Mouse (Mus musculus) stomach, embryonic 14.5 days (tissue): ENCODE measurements around the gene Aifm2. TPM values are rescaled to one million over a fixed set of nuclear protein-coding genes. Genes with fewer than 3 reads are reported as not detected.

ENCODE experiments used
- ATAC-seq: fragments of 200-750 bp; cut with Nextera tagmentation; 2 replicates; pipeline ENCODE4 v1.8.0; 2017; ENCODE audit warnings: low read depth, moderate TSS enrichment; ENCODE audit not compliant: insufficient number of reproducible peaks, insufficient read depth, low FRiP score
- H3K27ac ChIP-seq: fragments of 300-500 bp; sonication (generic); 2 replicates; pipeline ENCODE4 v1.5.1; 2014; ENCODE audit warnings: mild to moderate bottlenecking, low read length, moderate library complexity, mixed read lengths
- H3K27me3 ChIP-seq: fragments of 300-500 bp; sonication (generic); 2 replicates; pipeline ENCODE4 v1.6.1; 2014; ENCODE audit warnings: low read length, control low read depth, mixed read lengths; ENCODE audit not compliant: control insufficient read depth, insufficient read depth
- H3K36me3 ChIP-seq: fragments of 300-500 bp; sonication (generic); 2 replicates; pipeline ENCODE4 v1.6.1; 2014; ENCODE audit warnings: mild to moderate bottlenecking, control low read depth, low read length, moderate library complexity, mixed read lengths; ENCODE audit not compliant: control insufficient read depth, insufficient read depth
- H3K4me1 ChIP-seq: fragments of 300-500 bp; sonication (generic); 2 replicates; pipeline ENCODE4 v1.6.1; 2014; ENCODE audit warnings: low read length, control low read depth, mixed read lengths; ENCODE audit not compliant: control insufficient read depth, insufficient read depth
- H3K4me2 ChIP-seq: fragments of 300-500 bp; sonication (generic); replicated peaks from 2 replicates; pipeline ENCODE4 v1.6.1; 2014; ENCODE audit warnings: low read depth, low read length, control low read depth
- H3K4me3 ChIP-seq: fragments of 300-500 bp; sonication (generic); 2 replicates; pipeline ENCODE4 v1.5.1; 2014; ENCODE audit warnings: low read depth, low read length, control low read depth
- H3K9ac ChIP-seq: fragments of 300-500 bp; sonication (generic); replicated peaks from 2 replicates; pipeline ENCODE4 v1.6.1; 2014; ENCODE audit warnings: low read depth, mild to moderate bottlenecking, control low read depth, low read length, moderate library complexity, mixed read lengths
- H3K9me3 ChIP-seq: fragments of 300-500 bp; sonication (generic); 2 replicates; pipeline ENCODE4 v1.6.1; 2016; ENCODE audit warnings: low read depth, low read length, control low read depth; ENCODE audit not compliant: control insufficient read depth
- WGBS: fragments of 180-500 bp; shearing (Covaris S2); extraction: QIAGEN DNeasy Blood & Tissue Kit; methylation state at CpG from one replicate; pipeline ENCODE4 v1.1.7; 2014; 5-methylcytosine and 5-hydroxymethylcytosine counted together
- polyA plus RNA-seq: library from polyadenylated mRNA; unstranded; fragments of >200 nt; fragmentation: Nextera tagmentation; extraction: Ambion mirVana; gene quantifications from 2 replicates; pipeline ENCODE4 v1.2.1, GENCODE M21; 2014

The Aifm2 gene
- polyA plus RNA-seq, 1 experiment from 2014 or later, result 17.2 TPM

- Histone ChIP-seq H3K4me3 (no peak overlapping the region), H3K9ac (no peak overlapping the region), H3K9me3 (no peaks in the 10 kb centered on the region), H3K4me2 (no peak overlapping the region), H3K4me1 (no peaks in the 10 kb centered on the region), H3K36me3 (no peaks in the 10 kb centered on the region), H3K27me3 (no peaks in the 10 kb centered on the region), H3K27ac (no peak overlapping the region)
- no peak for ATAC-seq
- WGBS, result 69% methylated on average over 3 of the region's 3 CpGs
Measured at GRCm38 (mm10) chr10:61722215-61722614, 7.2 kb downstream of the Aifm2 start.

- Histone ChIP-seq H3K27me3 (no peaks in the 10 kb centered on the region), H3K4me1 (no peaks in the 10 kb centered on the region), H3K27ac (no peak overlapping the region), H3K36me3 (no peaks in the 10 kb centered on the region), H3K4me3 (no peak overlapping the region), H3K9ac (no peak overlapping the region), H3K9me3 (no peaks in the 10 kb centered on the region), H3K4me2 (no peak overlapping the region)
- no peak for ATAC-seq
- WGBS, result 69% methylated on average over 6 of the region's 6 CpGs
Measured at GRCm38 (mm10) chr10:61723271-61723670, 8.2 kb downstream of the Aifm2 start.

- no peak overlapping the region for H3K4me2 ChIP-seq
Measured at GRCm38 (mm10) chr10:61729181-61729580, 14.1 kb downstream of the Aifm2 start.

GRCm38 (mm10) chr10:61730171-61730570 lies 15.1 kb downstream of the Aifm2 start:
- Histone ChIP-seq H3K4me2 (no peak overlapping the region), H3K9ac (no peak overlapping the region), H3K36me3 (no peaks in the 10 kb centered on the region), H3K4me1 (no peaks in the 10 kb centered on the region), H3K9me3 (no peaks in the 10 kb centered on the region), H3K27ac (no peak overlapping the region), H3K4me3 (no peak overlapping the region), H3K27me3 (no peaks in the 10 kb centered on the region)
- 94% methylated on average over 6 of the region's 6 CpGs for WGBS
- ATAC-seq, result no peak

More at GRCm38 (mm10) chr10:61729181-61729580, 14.1 kb downstream of the Aifm2 start:
- H3K9ac ChIP-seq, result no peak overlapping the region
- H3K27me3 ChIP-seq, result no peaks in the 10 kb centered on the region
- no peak overlapping the region for H3K27ac ChIP-seq
- no peaks in the 10 kb centered on the region for H3K4me1 ChIP-seq
- no peak overlapping the region for H3K4me3 ChIP-seq
- no peaks in the 10 kb centered on the region for H3K9me3 ChIP-seq
- 51% methylated on average over 11 of the region's 11 CpGs for WGBS
- ATAC-seq, result no peak
- no peaks in the 10 kb centered on the region for H3K36me3 ChIP-seq

- Histone ChIP-seq H3K9me3 (no peaks in the 10 kb centered on the region), H3K4me2 (no peak overlapping the region), H3K27me3 (no peaks in the 10 kb centered on the region), H3K36me3 (peaks cover 16% of the 10 kb centered on the region), H3K4me1 (no peaks in the 10 kb centered on the region), H3K9ac (no peak overlapping the region), H3K4me3 (no peak overlapping the region), H3K27ac (no peak overlapping the region)
- WGBS, result 41% methylated on average over 3 of the region's 3 CpGs
- no peak for ATAC-seq
Measured at GRCm38 (mm10) chr10:61734377-61734776, 19.3 kb downstream of the Aifm2 start.

- Histone ChIP-seq H3K27ac (no peak overlapping the region), H3K27me3 (no peaks in the 10 kb centered on the region), H3K9ac (no peak overlapping the region), H3K4me1 (no peaks in the 10 kb centered on the region), H3K4me3 (no peak overlapping the region), H3K36me3 (peaks cover 31% of the 10 kb centered on the region), H3K4me2 (no peak overlapping the region), H3K9me3 (no peaks in the 10 kb centered on the region)
- no peak for ATAC-seq
- WGBS, result 62% methylated on average over 10 of the region's 10 CpGs
Measured at GRCm38 (mm10) chr10:61736671-61737078, 21.6 kb downstream of the Aifm2 start.

GRCm38 (mm10) chr10:61737537-61737936 lies 22.5 kb downstream of the Aifm2 start:
- Histone ChIP-seq H3K27ac (no peak overlapping the region), H3K4me2 (no peak overlapping the region), H3K4me1 (no peaks in the 10 kb centered on the region), H3K4me3 (no peak overlapping the region), H3K9me3 (no peaks in the 10 kb centered on the region), H3K27me3 (no peaks in the 10 kb centered on the region), H3K36me3 (peaks cover 35% of the 10 kb centered on the region), H3K9ac (no peak overlapping the region)
- ATAC-seq, result no peak
- 87% methylated on average over 1 of the region's 1 CpGs for WGBS

GRCm38 (mm10) chr10:61738126-61738525 lies 23.1 kb downstream of the Aifm2 start:
- Histone ChIP-seq H3K4me1 (no peaks in the 10 kb centered on the region), H3K27ac (no peak overlapping the region), H3K9me3 (no peaks in the 10 kb centered on the region), H3K36me3 (peaks cover 41% of the 10 kb centered on the region), H3K9ac (no peak overlapping the region), H3K4me3 (no peak overlapping the region), H3K4me2 (no peak overlapping the region), H3K27me3 (no peaks in the 10 kb centered on the region)
- WGBS, result 92% methylated on average over 4 of the region's 4 CpGs
- no peak for ATAC-seq

GRCm38 (mm10) chr10:61741306-61741705 lies 26.2 kb downstream of the Aifm2 start:
- ATAC-seq, result no peak
- Histone ChIP-seq H3K9me3 (0 out of 2 replicates have a peak, but pooled peaks cover 4% of the 10 kb centered on the region), H3K36me3 (peaks cover 68% of the 10 kb centered on the region), H3K4me3 (no peak overlapping the region), H3K27ac (no peak overlapping the region), H3K27me3 (no peaks in the 10 kb centered on the region), H3K4me1 (no peaks in the 10 kb centered on the region), H3K4me2 (no peak overlapping the region), H3K9ac (no peak overlapping the region)
- WGBS, result 81% methylated on average over 1 of the region's 1 CpGs
